Mouse (Mus musculus): ENCODE measurements at regions not wholly inside any gene's neighbourhood (a gene's known extent, or its start where the extent isn't known, plus 50 kb on each side); places are given as distances from the start of the nearest gene placed in this dataset.

- Histone ChIP-seq H3K27ac (ENCODE audit: low read depth) (no peak overlapping the region), H3K9ac (ENCODE audit: low read length) (no peak overlapping the region), H3K27me3 (replicated peaks; ENCODE audit: control insufficient read depth, insufficient read depth, low read length) (no peaks in the 10 kb centered on the region), H3K36me3 (ENCODE audit: control insufficient read depth, insufficient read depth, low read length) (no peaks in the 10 kb centered on the region), H3K9me3 (ENCODE audit: control insufficient read depth, low read length) (no peaks in the 10 kb centered on the region), H3K4me2 (ENCODE audit: low read length) (no peak overlapping the region), H3K4me3 (ENCODE audit: low read depth, low read length) (no peak overlapping the region), H3K4me1 (replicated peaks; ENCODE audit: control insufficient read depth, insufficient read depth, low read length) (no peaks in the 10 kb centered on the region)
- DNase-seq (ENCODE audit: low spot score) (no peak), ATAC-seq (replicated peaks; ENCODE audit: low FRiP score, low TSS enrichment, low read depth) (no peak)
- WGBS, result 79% methylated on average over 5 of the region's 5 CpGs
Measured at GRCm38 (mm10) chr8:92605631-92606030, 68.5 kb upstream of the Irx6 start.

DNA sequence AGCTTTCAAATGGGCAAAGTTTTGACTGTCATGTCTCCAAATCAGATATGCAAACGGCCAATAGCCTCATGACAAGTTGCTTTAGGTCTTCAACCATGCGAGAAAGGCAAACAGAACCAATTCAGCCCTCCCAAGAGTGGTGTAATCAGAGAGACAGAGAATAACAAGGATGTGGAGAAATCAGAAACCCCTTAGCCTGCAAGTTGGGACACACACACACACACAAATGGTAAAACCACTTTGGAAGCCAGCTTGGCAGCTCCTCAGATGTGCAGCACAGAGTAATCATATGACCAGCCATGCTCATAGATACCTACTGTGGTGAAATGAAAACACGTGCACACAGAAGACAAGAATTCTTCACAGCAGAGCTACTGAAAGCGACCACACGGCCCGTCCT, 66.5 kb upstream of the Irx6 start:
- 80% methylated on average over 6 of the region's 6 CpGs for WGBS
- Histone ChIP-seq H3K4me1 (replicated peaks; ENCODE audit: control insufficient read depth, insufficient read depth, low read length) (no peaks in the 10 kb centered on the region), H3K9me3 (ENCODE audit: control insufficient read depth, low read length) (no peaks in the 10 kb centered on the region), H3K27ac (ENCODE audit: low read depth) (no peak overlapping the region), H3K4me2 (ENCODE audit: low read length) (no peak overlapping the region), H3K36me3 (ENCODE audit: control insufficient read depth, insufficient read depth, low read length) (no peaks in the 10 kb centered on the region), H3K9ac (ENCODE audit: low read length) (no peak overlapping the region), H3K4me3 (ENCODE audit: low read depth, low read length) (no peak overlapping the region), H3K27me3 (replicated peaks; ENCODE audit: control insufficient read depth, insufficient read depth, low read length) (no peaks in the 10 kb centered on the region)
- DNase-seq (ENCODE audit: low spot score) (no peak), ATAC-seq (replicated peaks; ENCODE audit: low FRiP score, low TSS enrichment, low read depth) (no peak)

GRCm38 (mm10) chr8:92609908-92610307, 64.2 kb upstream of the Irx6 start:
- no peaks in the 10 kb centered on the region for H3K27me3 ChIP-seq (replicated peaks; ENCODE audit: control insufficient read depth, insufficient read depth, low read length)
- H3K4me1 ChIP-seq (replicated peaks; ENCODE audit: control insufficient read depth, insufficient read depth, low read length), result no peaks in the 10 kb centered on the region
- H3K4me2 ChIP-seq (ENCODE audit: low read length), result no peak overlapping the region
- no peaks in the 10 kb centered on the region for H3K36me3 ChIP-seq (ENCODE audit: control insufficient read depth, insufficient read depth, low read length)
- no peaks in the 10 kb centered on the region for H3K9me3 ChIP-seq (ENCODE audit: control insufficient read depth, low read length)
- no peak overlapping the region for H3K9ac ChIP-seq (ENCODE audit: low read length)
- 75% methylated on average over 2 of the region's 2 CpGs for WGBS
- DNase-seq (ENCODE audit: low spot score) (no peak), ATAC-seq (replicated peaks; ENCODE audit: low FRiP score, low TSS enrichment, low read depth) (no peak)
- H3K27ac ChIP-seq (ENCODE audit: low read depth), result no peak overlapping the region
- H3K4me3 ChIP-seq (ENCODE audit: low read depth, low read length), result no peak overlapping the region

DNA sequence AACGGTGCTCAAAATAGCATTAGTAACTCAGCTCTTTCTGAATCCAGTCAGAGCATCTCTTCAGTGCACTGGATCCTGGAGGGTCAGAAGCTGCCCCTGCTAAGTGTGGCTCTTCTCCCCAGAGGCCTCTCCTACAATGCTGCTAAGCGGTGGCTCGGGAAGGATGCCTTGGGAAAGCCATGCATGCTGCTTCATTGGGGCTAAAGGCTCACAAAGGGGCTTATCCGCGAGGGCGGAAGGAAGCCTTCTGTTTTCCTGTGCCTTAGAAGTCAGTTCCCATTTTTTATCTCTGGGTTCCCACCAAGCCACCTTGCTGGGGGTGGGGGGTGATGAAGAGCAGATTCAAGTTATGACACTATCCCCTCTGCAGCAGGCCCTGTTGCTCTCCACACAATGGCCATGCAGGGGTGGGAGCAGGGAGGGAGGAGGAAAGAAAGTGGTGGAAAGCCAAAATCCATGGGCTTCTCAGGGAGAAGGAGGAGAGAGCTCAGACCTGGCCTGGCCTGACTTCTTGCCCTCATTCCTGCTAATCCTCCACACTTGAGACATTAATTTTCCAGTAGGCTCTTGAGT, 63.5 kb upstream of the Irx6 start:
- H3K4me1 ChIP-seq (replicated peaks; ENCODE audit: control insufficient read depth, insufficient read depth, low read length), result no peaks in the 10 kb centered on the region
- no peaks in the 10 kb centered on the region for H3K36me3 ChIP-seq (ENCODE audit: control insufficient read depth, insufficient read depth, low read length)
- no peak overlapping the region for H3K4me3 ChIP-seq (ENCODE audit: low read depth, low read length)
- WGBS, result 41% methylated on average over 6 of the region's 6 CpGs
- no peaks in the 10 kb centered on the region for H3K27me3 ChIP-seq (replicated peaks; ENCODE audit: control insufficient read depth, insufficient read depth, low read length)
- no peak overlapping the region for H3K9ac ChIP-seq (ENCODE audit: low read length)
- DNase-seq (ENCODE audit: low spot score) (no peak), ATAC-seq (replicated peaks; ENCODE audit: low FRiP score, low TSS enrichment, low read depth) (no peak)
- H3K9me3 ChIP-seq (ENCODE audit: control insufficient read depth, low read length), result no peaks in the 10 kb centered on the region
- H3K4me2 ChIP-seq (ENCODE audit: low read length), result no peak overlapping the region
- no peak overlapping the region for H3K27ac ChIP-seq (ENCODE audit: low read depth)

DNA sequence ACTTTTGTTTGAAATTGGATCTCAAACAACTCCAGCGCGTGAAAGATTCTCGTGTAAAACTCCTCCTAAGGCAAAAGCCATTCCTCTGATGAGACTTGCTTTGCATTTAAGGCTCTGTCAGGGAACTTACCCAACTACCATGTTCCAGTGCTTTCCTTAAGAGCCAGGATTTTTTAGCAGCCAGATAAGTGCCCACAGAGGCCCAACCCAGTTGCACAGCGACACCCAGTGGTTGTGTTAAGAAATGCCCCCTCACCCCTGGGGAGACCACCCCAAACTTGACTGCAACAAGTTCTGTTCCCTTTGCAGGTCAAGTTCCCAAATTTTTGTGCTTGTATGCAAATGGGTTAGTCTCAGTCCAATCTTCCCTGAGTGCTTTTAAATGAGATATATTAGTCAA, 60.6 kb upstream of the Irx6 start:
- H3K4me2 ChIP-seq (ENCODE audit: low read length), result no peak overlapping the region
- no peak overlapping the region for H3K27ac ChIP-seq (ENCODE audit: low read depth)
- no peaks in the 10 kb centered on the region for H3K9me3 ChIP-seq (ENCODE audit: control insufficient read depth, low read length)
- 28% methylated on average over 4 of the region's 4 CpGs for WGBS
- no peaks in the 10 kb centered on the region for H3K36me3 ChIP-seq (ENCODE audit: control insufficient read depth, insufficient read depth, low read length)
- no peaks in the 10 kb centered on the region for H3K4me1 ChIP-seq (replicated peaks; ENCODE audit: control insufficient read depth, insufficient read depth, low read length)
- H3K9ac ChIP-seq (ENCODE audit: low read length), result no peak overlapping the region
- no peak for ATAC-seq (replicated peaks; ENCODE audit: low FRiP score, low TSS enrichment, low read depth)
- H3K4me3 ChIP-seq (ENCODE audit: low read depth, low read length), result no peak overlapping the region
- DNase-seq (ENCODE audit: low spot score), result no peak
- H3K27me3 ChIP-seq (replicated peaks; ENCODE audit: control insufficient read depth, insufficient read depth, low read length), result no peaks in the 10 kb centered on the region

DNA sequence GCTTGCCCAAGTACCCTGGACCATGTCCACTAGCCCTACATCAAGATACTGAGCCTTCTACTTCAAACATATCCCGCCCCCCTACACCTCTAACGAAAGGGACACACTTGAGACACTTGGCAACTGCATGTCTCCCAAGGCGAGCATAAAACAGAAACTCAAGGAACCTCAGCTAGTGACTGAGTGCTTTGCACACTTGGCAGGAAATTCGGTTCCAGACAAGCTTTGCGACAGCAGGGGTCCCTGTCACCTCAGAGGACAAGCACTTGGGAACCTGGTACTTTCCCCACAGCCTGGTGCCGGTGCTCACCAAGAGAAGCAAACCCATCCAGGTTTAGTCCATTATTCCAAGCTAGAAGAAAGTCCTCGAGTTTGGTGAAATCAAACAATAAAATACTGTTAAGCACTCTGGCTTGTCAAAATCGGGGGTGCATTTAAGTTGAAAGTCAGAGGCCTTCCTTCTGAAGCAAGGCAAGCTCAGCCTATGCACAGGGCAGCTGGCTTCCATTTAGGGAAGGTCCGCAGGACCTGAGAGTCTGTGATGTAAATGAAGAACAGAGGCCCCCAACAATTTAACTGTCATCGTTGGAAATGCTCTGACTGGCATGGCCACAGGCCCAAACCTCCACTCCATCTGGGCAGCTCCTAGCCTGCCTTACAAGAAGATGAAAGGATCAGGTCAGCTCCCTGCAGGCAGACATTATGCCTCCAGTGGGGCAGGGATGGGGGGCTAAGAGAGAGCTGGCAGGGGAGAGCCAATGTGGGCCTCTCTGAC, 57.6 kb upstream of the Irx6 start:
- Histone ChIP-seq H3K9me3 (ENCODE audit: control insufficient read depth, low read length) (no peaks in the 10 kb centered on the region), H3K4me1 (replicated peaks; ENCODE audit: control insufficient read depth, insufficient read depth, low read length) (no peaks in the 10 kb centered on the region), H3K36me3 (ENCODE audit: control insufficient read depth, insufficient read depth, low read length) (no peaks in the 10 kb centered on the region), H3K27me3 (replicated peaks; ENCODE audit: control insufficient read depth, insufficient read depth, low read length) (no peaks in the 10 kb centered on the region), H3K9ac (ENCODE audit: low read length) (no peak overlapping the region), H3K27ac (ENCODE audit: low read depth) (no peak overlapping the region), H3K4me3 (ENCODE audit: low read depth, low read length) (no peak overlapping the region), H3K4me2 (ENCODE audit: low read length) (no peak overlapping the region)
- DNase-seq (ENCODE audit: low spot score) (no peak), ATAC-seq (replicated peaks; ENCODE audit: low FRiP score, low TSS enrichment, low read depth) (no peak)
- WGBS, result 65% methylated on average over 10 of the region's 10 CpGs

GRCm38 (mm10) chr8:92618281-92618680, 55.8 kb upstream of the Irx6 start:
- Histone ChIP-seq H3K4me2 (ENCODE audit: low read length) (no peak overlapping the region), H3K27me3 (replicated peaks; ENCODE audit: control insufficient read depth, insufficient read depth, low read length) (no peaks in the 10 kb centered on the region; the same call in 1 of the 2 replicates), H3K4me1 (replicated peaks; ENCODE audit: control insufficient read depth, insufficient read depth, low read length) (no peaks in the 10 kb centered on the region), H3K27ac (ENCODE audit: low read depth) (no peak overlapping the region), H3K9me3 (ENCODE audit: control insufficient read depth, low read length) (no peaks in the 10 kb centered on the region), H3K36me3 (ENCODE audit: control insufficient read depth, insufficient read depth, low read length) (no peaks in the 10 kb centered on the region), H3K4me3 (ENCODE audit: low read depth, low read length) (no peak overlapping the region), H3K9ac (ENCODE audit: low read length) (no peak overlapping the region)
- 66% methylated on average over 14 of the region's 14 CpGs for WGBS
- DNase-seq (ENCODE audit: low spot score) (no peak), ATAC-seq (replicated peaks; ENCODE audit: low FRiP score, low TSS enrichment, low read depth) (no peak)
